Mouse (Mus musculus): Measurements from ENCODE around the gene Slc6a6. TPM values are rescaled to one million over a fixed set of nuclear protein-coding genes. Genes with fewer than 3 reads are reported as not detected.

Gene Slc6a6
- total RNA-seq, 1 experiment from 2014 or later, result 169 TPM

DNA sequence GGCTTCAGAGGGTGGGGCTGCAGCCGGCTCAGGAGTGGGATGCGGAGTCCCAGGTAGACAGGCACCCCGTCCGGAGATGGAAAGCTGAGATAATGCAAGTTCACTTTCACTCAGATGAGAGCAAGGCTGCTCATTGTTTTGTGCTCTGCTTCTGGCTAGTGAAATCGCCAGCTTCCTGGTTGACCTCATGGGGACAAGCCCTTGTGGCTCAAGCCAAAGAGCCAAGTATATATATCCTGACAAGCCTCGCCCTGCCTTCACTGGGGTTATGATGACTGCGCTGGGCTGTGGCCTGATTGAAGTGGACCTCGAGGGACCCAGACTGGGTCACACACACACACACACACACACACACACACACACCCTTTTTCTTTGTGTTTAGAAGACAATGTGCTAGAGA, 31.2 kb downstream of the Slc6a6 start:
- ATAC-seq (ENCODE audit: extremely low read depth, insufficient number of reproducible peaks, low FRiP score, poor library complexity, severe bottlenecking), result no peak

DNA sequence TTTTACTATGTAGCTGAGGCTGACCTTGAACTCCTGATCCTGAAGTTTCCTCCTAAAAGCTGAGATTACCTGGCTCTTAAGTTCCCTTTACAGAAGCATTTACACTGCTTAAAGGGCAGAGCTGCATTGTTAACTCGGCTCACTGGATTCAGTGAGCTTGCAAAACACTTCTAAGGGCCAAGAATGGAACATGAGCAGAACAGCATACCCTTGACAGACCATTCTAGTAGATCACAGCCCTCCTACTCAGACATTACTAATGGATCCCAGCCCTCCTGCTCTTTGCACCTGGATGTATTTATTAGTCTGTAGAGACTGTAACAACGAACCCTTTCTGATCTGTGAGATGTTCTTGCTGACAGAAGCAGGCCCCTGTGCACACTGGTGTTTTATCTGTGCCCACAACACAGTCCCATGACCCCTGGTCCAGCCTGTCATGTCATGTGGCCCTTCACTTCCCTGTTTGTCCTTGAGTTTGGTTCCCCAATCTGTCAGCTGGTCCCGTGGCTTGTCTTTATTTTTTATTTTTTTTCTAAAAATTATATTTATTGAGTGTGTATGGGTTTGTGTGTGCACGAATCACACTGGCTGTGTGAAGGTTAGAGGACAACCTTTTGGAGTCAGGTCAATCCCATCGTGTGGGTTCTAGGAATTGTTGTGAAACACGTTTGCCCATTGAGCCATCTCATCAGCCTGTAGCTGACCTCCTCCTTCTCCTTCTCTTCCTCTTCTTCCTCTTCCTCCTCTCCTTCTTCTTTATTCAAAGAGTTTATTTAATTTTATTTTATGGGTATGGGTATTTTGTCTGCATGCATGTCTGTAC, 32.3 kb downstream of the Slc6a6 start:
- peak; percentile 21; the same call in 1 of the 2 replicates for ATAC-seq (ENCODE audit: extremely low read depth, insufficient number of reproducible peaks, low FRiP score, poor library complexity, severe bottlenecking)

DNA sequence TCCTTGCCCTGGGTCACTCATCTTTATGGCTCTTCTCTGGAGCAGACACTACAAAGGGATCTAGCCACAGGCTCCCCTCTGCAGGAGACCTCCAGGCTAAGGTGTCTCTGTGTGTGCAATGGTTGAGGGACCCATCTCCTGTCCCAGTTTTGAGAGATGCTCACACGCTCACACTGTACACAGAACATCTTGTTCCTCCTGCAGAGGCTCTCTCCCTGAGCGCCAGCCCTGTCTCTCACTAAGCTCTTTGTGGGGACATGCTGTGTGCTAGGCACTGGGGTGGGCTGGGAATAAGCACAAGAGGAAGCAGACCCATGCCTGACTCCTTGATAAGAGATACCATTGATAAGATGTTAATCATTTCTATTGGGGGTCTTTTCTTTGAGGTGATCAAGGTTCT, 34.2 kb downstream of the Slc6a6 start:
- no peak for ATAC-seq (ENCODE audit: extremely low read depth, insufficient number of reproducible peaks, low FRiP score, poor library complexity, severe bottlenecking)

DNA sequence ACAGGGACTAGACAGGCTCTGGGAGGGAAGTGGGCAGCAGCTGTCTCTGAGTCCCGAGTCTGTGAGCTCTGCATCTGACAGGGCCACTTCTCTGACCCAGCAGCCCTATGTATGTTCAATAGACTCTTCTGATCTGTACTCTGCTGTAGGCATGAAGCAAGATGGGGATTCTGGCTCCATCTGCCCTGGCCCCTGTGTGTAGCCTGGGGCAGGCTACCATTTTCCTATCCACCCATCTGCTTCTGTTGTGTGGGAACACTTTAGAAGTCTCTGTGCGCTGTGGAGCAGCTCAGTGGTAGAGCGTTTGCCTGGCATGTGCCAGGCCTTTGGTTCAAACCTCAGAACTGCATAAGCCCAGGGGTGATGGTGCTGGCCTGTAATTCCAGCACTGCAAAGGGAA, 34.8 kb downstream of the Slc6a6 start:
- ATAC-seq (ENCODE audit: extremely low read depth, insufficient number of reproducible peaks, low FRiP score, poor library complexity, severe bottlenecking), result no peak

DNA sequence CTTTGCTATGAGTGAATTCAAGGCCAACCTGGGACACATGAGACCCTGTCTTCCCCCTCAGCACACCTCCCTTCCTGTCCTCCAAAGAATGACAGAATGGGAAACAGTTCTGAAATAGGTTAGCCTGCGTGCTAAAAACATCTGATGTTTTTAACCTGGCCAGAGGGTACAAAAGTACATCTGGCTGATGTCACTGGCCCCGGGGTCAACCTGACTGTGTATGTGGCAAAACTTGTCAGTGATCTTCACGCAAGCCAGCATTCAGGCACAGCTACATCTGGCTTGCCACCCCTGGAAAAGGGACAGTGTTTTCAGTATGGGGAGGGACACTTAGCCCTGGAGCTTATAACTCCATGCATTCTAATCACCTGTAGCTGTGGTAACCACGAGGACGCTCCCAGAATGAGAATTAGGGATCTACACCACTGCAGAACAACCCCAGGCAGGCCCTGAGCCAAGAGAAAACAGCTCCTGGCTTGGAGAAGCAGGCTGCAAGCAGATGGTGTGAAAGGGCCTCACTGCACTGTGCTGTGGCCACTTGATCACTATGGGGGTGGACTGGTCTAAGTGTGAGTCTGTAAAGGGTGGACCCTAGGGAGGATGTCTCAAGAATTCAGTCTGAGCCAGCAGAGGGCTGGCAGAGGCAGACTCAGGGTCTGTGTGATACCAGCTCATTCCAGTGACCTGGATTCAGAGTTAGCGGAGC, 35.3 kb downstream of the Slc6a6 start:
- ATAC-seq (ENCODE audit: extremely low read depth, insufficient number of reproducible peaks, low FRiP score, poor library complexity, severe bottlenecking), result no peak

DNA sequence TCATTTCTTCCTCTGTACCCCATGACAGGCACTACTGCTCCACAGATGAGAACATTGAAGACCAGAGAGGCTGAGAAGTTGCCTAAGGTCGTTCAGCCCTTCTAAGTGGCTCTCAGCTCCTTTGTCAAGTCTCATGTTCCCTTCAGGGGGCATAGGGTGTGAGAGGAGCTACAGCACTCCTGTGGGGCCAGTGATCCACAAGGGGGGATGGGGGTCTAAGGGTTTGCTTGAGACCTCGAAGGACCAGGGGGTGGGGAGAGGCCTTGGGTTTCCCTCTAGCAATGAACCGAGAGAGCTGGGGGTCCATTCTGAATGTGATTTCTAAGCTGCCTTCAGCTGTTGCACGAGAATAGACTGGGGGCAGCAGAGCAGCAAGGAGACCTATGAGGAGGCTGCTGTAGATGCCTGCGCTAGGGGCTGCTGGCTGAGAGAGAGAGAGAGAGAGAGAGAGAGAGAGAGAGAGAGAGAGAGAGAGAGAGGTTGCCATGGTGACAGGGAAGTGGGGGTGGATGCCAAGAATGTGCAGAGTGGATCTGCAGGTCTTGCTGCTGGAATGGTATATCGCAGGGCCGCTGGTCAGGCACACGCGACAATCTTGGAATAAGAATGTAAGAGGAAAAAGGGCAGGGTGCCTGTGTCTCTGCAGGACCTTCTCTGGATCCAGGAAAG, 36.1 kb downstream of the Slc6a6 start:
- ATAC-seq (ENCODE audit: extremely low read depth, insufficient number of reproducible peaks, low FRiP score, poor library complexity, severe bottlenecking), result no peak

DNA sequence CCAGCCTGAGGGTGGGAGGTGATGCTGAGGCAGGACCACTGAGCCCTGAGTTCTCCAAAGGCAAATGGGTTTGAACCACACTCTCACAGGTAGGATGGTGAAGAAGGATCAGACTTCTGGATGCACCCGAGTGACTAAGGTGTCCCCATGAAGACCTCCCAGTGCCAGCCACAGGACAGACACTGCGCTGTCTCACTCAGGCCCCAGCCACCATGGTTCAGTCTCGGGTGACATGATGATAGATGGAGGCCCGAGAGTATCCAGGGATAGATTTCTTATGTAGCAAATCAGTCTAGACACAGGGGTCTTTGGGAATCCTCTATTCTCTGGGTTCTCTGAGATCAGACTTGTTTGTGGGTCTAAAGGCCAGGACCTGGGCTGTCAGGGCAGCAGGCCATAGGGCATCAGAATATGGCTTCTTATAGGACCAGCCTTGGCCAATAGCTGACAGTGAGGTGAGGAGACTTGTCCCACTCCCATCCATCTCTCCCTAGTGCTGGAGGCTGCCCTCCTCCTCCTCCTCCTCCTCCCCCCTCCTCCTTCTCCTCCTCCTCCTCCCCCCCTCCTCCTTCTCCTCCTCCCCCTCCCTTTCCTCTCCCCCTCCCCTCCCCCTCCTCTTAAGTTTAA, 36.8 kb downstream of the Slc6a6 start:
- no peak for ATAC-seq (ENCODE audit: extremely low read depth, insufficient number of reproducible peaks, low FRiP score, poor library complexity, severe bottlenecking)

DNA sequence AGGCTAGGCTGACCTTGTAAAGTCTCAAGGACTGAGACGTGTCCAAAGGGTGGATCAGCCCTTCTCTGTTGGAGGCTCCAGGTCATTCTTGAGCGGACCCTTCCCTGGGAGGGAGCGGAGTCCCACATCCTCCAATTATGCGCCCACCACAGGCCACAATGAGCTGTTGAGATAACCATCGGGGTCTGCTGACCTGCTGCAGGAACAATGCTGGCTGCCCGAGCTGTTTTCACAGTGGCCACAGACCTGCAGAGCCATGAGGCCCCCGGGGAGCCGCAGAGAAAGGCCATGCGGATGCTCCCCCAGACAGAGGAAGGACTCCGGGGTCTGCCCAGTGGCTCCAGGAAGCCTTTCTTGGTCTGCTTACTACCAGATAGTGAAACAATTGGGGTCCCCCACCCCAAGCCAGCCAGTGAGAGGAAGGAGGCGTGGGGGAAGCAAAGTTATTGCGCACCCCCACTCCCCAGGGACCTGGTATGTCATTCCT, 37.4 kb downstream of the Slc6a6 start:
- ATAC-seq (ENCODE audit: extremely low read depth, insufficient number of reproducible peaks, low FRiP score, poor library complexity, severe bottlenecking), result no peak

DNA sequence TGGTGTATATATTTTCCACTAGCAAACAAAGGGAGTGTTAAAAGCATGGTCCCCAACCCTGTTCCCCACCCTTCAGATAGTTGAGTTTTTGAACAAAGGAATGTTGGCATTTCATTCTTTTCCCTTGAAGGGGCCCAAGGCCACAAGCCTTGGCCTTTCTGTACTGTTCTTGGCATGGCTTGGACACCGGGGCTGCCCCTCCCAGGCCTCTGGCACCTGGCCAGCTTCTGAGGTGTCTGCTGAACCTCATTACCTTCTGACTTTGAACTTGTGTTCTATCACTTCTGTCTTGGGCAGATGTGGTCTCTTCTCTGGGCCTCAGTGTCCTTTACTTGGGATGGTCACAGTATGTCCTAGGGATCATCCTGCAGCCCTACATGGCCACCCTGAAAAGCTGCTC, 43.5 kb downstream of the Slc6a6 start:
- no peak for ATAC-seq (ENCODE audit: extremely low read depth, insufficient number of reproducible peaks, low FRiP score, poor library complexity, severe bottlenecking)

DNA sequence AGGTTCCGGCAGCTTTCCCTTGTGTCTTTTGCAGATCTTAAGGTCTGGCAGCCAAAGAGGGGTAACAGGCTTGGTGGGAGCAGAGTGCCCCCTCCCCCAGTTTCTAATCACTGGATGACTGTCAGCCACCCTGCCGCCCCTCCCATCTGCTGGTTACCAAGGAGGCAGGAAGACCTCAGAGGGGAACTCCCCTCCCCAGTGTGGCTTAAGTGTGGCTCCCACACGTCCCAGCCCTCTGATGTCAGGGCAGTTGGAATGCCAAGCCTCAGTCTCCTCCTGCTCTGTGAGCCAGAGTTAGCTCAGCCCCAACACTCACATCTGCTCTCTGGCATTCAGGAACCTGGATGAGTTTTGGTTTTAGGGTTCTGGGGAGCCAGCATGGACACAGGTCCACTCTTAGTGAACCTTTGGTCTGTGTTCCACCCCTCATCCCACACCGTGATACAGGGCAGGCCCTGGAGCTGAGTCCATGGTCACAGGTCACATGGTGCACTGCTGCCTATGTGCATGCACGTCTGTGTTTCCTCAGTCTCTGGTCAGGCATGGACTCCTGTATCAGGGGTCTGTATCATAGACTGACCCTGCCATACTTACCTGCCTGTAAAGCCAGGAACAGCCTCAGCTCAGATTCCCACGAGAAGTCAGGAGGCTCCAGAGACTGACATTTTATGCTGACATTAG, 45.2 kb downstream of the Slc6a6 start:
- no peak for ATAC-seq (ENCODE audit: extremely low read depth, insufficient number of reproducible peaks, low FRiP score, poor library complexity, severe bottlenecking)

DNA sequence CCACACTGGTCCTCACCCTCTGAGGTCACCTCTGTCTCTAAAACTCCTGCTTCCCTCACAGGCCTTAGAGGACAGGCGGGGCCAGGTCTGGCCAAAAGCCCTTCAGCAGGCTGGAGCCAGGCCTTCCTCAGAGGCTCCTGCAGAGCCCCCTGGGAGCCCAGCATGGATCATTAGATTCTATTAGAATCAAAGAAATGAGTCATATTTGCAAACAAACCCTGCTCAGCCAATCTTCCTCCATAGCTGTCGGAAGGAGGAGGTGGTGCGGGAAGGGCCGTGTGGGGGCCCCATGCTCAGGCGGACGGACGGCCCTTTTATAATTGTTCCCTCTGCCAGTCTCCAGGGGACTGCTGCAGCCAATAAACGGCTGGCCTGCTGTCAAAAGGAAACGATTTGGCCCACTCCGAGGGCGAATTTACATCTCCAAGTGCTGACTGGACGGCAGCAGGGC, 45.8 kb downstream of the Slc6a6 start:
- no peak for ATAC-seq (ENCODE audit: extremely low read depth, insufficient number of reproducible peaks, low FRiP score, poor library complexity, severe bottlenecking)

DNA sequence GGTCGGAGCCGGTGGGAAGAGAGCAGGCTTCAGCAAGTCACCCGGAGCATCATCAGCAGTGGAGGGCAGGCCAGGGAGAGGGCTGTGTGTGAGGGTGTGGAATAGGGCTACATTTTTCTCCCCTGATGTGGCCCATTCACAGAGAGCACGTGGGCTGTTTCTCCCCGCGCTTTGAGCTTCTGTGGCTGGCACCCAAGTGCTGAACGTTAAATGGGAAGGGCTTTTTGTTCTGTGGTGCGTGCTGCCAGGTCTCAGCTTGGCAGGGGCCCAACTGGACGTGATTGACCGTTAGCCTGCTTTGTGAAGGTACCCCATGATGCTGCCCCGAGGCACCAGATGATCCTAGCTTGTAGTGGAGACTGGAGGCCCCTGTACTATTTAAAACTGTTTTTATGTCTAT, 48.3 kb downstream of the Slc6a6 start:
- ATAC-seq (ENCODE audit: extremely low read depth, insufficient number of reproducible peaks, low FRiP score, poor library complexity, severe bottlenecking), result no peak

DNA sequence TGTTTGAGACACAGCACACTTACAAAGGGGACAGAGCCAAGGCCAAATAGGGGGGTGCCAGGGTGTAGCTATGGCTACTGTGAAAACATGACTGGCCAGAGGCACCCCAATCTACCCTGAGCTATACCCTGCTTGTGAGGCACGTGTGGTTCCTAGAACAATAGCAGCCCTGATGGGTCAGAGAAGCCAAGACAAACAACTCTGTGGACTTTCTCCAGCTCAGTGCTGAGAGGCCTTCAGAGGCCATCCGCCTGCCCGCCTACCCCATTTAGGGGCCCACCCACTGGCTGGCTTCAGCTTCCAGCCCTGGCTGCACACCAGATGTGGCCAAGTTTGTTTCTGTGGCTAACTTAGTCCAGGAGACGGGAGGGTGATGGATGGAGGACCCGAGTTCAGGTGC, 52.6 kb downstream of the Slc6a6 start:
- ATAC-seq (ENCODE audit: extremely low read depth, insufficient number of reproducible peaks, low FRiP score, poor library complexity, severe bottlenecking), result no peak

DNA sequence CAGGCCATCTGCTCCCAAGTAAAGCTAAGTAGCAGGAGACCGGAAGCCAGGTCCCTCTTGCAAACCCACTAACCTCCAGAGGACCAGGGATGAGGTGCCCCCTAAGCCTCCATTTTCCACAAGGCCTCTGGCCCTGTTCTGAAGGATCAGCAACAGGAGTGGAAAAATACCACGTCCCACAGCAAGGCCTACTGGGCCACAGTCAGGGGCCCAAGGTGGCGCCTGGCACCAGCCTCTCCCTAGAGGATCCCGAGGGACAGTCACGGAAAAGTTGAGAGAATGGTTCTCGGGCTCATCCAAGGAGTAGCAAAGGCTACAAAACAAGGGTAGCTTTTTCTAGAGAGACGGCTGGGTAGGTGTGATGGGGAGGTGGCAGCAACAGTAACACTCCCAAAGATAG, 53.6 kb downstream of the Slc6a6 start:
- ATAC-seq (ENCODE audit: extremely low read depth, insufficient number of reproducible peaks, low FRiP score, poor library complexity, severe bottlenecking), result no peak

DNA sequence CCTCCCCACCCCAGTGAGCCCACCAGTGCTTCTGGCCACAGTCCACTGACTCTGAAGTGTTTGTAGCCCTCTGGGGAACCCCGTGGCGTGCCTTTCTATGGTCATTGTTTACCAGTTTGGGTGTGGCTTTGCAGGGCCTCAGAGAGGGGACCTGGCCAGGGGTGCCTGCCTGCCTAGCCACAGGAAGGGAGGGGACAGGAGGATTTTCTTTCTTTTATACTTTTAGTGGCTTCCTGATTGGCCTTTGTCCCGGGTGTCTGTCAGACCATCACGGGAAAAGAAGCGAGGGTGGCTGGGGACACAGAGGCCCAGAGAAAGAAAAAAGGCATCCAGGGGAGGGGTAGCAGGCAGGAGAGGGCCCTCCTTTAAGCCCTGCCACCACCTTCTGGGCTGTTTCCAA, 54.2 kb downstream of the Slc6a6 start:
- ATAC-seq (ENCODE audit: extremely low read depth, insufficient number of reproducible peaks, low FRiP score, poor library complexity, severe bottlenecking), result no peak

DNA sequence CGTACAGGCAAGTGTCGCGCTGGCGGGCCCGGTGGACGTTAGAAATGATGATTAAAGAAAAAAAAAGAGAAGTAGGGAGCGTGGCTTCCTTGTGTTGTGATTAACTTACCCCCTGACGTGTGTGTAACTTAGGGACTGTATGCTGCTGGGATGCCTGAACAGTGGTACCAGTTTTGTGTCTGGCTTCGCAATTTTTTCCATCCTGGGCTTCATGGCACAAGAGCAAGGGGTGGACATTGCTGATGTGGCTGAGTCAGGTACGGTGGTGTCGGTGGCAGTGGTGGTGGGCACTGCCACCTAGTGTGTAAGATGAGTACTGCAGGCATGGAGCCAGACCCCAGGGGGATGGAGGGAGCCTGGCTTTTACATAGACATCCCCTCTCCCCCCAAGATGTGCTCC, 57.2 kb downstream of the Slc6a6 start:
- ATAC-seq (ENCODE audit: extremely low read depth, insufficient number of reproducible peaks, low FRiP score, poor library complexity, severe bottlenecking), result peak; percentile 62

DNA sequence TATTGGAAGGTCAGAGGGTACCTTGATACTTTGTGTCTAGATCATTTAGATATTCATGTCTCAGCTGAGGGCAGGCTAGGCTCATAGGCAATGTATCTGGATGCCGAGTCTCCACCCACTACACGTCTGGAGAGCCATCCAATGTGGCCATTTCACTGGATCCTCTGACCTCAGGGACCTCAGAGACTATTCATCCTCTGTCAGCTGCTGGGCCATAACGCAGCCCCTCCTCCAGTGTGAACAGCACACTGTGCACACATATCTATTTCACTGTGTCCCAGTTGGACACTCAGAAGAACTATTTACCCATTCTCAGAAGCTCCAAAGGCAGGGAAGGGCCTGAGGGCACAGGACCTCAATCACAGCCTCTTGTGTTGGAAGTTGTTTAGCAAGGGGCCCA, 58.6 kb downstream of the Slc6a6 start:
- no peak for ATAC-seq (ENCODE audit: extremely low read depth, insufficient number of reproducible peaks, low FRiP score, poor library complexity, severe bottlenecking)

DNA sequence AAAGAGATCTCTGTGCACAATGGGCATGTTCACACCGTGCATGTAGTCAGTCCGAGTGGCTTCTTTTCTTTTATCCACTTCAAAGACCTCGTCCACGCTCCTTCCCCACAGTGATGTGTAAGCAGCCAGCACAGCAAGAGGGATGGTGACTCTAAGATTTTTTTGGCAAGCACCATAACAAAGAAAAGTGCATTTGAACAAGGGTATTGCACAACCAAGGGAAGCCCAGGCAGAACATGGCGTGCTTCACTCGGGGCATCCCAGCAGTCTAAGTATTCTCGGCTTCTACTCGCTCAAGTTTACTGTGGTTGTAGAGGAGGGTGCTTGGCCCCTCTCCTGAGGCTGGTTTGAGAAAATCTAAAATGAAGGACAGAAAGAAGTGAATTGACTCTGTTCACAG, 59.1 kb downstream of the Slc6a6 start:
- no peak for ATAC-seq (ENCODE audit: extremely low read depth, insufficient number of reproducible peaks, low FRiP score, poor library complexity, severe bottlenecking)

DNA sequence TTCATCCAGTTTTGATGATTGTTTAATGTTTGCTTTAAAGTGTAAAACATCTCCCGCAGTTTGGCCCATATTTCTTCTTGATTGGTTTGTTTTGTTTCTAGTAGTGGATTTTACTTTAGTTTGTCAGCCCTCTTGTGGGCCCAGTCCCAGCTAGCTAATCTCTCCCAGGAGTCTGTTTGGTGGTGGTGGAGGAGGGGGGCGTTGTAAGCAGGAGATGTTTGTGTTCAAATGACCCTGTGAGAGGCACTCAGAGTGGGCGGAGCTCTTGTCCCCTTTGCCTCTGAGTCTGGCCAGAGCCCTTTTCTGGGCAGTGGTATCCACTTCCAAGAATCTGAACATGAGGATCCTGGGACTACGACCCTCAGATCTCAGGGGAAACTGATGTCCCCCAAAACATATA, 60.0 kb downstream of the Slc6a6 start:
- ATAC-seq (ENCODE audit: extremely low read depth, insufficient number of reproducible peaks, low FRiP score, poor library complexity, severe bottlenecking), result no peak

Measured in neutrophil, adult 5-6 weeks (primary cell).